Mouse (Mus musculus): ENCODE measurements around the gene Frem2.

Frem2 gene

DNA sequence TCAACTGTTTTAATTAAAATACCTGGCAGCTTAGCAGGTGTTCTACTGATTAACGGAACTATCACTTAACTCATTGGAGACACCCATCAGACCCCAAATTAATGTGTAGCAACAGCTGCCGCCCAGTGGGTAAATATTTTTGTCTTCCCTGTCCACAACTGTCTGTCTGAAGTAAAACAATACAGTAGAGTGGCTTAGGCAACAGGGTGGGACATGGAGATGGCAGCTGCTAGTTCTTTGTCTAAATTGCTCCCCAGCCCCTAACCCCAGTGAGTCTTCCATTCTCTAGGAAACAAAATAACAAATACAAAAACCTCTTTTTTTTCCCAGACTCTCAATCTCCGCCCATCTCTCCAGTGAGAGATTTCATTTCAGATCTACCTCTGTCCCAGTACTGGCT is 36.2 kb downstream of the Frem2 start:
- DNase-seq (ENCODE audit: low read depth, low spot score): no peak

DNA sequence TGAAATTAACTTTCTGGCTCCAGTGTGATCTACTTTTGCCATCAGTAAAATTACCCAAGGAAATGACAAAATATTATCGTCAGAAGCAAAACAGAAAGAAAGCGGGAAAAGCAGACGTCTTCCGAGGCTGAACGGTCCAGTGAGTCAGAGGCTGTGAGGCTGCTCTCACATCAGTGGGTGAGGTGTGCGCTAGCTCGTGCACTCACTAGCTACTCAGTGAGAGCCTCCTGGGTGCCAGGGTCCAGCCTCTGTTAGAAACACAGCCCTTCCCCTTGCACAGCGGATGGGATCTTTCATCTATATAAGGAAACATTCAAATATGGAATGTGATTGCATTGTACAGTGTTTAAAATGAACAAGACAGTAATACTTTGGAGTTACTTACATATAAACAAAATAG is 36.8 kb downstream of the Frem2 start:
- DNase-seq (ENCODE audit: low read depth, low spot score): no peak

- DNase-seq (ENCODE audit: low read depth, low spot score): no peak
Observed at GRCm38 (mm10) chr3:53611106-53611505, 46.0 kb downstream of the Frem2 start.

DNA sequence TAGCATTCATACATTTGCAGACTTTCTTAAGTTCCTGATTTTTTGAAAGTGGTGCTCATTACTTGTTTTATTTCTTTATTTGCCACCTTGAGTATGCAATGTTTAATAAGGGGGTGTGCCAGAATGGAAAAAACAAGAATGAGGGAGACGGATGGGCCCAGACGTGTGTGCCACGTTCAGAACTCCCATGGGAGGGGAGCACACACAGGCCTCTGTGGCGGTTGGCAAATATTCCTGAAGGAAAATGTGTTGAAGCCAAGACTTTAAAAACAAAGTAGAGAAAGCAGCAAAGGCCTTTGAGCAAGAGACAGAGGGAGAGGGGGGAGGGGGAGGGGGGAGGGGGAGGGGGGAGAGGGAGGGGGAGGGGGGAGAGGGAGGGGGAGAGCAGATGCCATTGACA is 47.3 kb downstream of the Frem2 start:
- DNase-seq (ENCODE audit: low read depth, low spot score): no peak

- no peak for DNase-seq (ENCODE audit: low read depth, low spot score)
Observed at GRCm38 (mm10) chr3:53600140-53600539, 57.0 kb downstream of the Frem2 start.

DNA sequence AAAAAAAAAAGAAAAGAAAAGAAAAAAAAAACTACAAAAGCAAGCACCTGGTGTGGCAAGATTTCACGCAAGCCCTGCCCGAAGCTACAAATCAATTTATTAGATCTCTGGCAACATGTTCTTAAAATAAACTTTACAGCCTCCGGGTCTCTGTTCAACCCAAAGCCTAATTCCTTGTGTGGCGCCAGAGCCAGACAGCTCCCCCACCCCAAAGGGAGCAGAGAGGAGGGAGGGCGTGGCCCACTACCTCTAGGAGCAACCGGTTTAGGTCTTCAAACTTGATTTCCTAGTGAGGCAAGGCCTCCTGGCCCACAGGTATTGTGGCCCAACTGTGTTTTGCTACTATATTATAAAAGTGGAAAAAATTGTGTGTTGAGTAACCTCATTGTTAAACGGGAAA is 57.8 kb downstream of the Frem2 start:
- DNase-seq (ENCODE audit: low read depth, low spot score): no peak

DNA sequence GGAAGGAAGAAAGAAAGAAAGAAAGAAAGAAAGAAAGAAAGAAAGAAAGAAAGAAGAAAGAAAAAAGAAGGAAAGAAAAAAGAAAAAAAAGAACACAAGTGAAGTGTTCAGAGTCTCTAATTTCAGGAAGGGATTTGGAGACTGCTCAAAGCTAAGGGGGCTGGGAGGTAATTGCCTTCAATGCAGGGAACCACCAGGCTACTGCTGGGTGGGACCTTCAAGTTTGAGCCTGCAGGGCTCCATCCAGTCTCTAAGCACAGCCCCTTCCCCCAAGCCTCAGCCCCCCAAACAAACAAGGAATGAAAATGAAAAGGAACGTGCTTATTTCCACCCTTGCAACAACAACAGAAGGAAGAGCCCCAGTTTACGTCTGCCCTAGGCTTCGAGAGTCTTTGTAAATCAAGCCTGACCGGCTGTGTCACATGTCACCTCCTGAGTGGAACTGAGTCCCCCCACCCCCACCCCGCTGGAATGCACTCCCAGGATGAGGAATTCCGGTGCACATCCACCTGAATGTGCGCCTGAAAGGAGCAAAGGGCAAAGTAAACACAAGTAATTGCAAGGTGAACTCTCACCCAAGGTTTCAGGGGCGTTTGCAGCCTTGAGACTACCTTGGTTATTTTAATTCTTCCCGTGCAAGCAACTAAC is 58.9 kb downstream of the Frem2 start:
- no peak for DNase-seq (ENCODE audit: low read depth, low spot score)

DNA sequence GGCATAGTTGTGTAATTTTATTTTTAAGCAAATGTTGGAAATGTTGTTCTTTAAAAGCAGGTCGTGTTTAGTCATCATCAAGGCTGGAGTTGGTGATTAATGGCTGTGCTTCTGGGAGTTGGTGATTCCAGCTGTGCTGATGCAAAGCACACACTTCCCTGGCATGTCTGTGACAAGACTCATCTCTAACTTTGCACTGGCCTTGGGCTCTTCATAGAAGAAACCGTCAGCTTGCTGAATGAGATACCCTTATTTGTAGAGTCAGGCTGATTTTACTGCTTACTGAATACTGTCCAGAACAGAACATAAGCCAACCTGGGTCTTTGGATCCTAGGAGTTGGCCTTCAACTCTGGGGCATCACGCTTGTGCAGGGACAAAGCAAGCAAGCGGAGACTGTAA is 62.7 kb downstream of the Frem2 start:
- no peak for DNase-seq (ENCODE audit: low read depth, low spot score)

GRCm38 (mm10) chr3:53593718-53594117 is 63.4 kb downstream of the Frem2 start:
- DNase-seq (ENCODE audit: low read depth, low spot score): no peak

DNA sequence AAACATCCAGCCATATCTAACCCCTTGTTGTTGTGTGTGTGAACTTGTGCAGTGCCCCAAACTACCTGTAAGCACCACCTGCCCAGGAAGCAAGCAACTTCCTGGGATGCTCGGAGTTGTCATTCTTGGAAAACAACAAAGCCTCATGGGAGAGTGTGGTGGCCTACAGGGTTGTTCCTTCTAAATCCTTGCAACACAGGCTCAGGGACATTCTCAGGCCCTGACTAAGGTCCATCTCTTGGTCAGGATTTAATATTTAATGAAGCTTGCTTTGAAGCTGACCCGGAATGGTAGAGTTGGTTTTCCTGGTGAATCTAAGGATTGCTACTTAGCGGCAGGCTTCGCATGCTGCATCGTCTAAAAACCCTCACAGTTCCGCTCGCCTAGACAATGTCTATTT is 65.1 kb downstream of the Frem2 start:
- no peak for DNase-seq (ENCODE audit: low read depth, low spot score)

DNA sequence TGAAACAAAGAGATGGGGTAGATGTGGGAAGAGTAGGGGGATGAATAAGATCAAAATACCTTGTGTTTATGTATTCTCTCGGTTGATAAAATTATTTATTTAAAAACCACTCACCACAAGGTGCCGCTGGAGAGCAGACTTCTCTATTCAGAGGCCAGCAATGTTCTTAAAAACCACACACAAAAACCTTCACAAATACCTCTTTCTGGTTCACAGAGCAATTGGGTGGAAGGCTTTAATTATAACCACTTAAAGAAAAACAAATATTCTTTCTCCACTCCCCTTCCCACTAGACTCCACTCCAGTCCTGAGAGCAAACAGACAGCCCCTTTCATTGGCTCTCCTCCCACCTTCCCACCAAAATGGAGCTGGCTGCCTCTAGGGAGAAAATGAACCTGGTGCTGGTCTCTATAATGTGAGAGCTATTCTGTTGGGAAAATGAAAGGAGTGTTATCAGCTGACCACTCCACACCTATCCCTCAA is 67.0 kb downstream of the Frem2 start:
- DNase-seq (ENCODE audit: low read depth, low spot score): peak; percentile 31

- DNase-seq (ENCODE audit: low read depth, low spot score): no peak
Observed at GRCm38 (mm10) chr3:53583248-53583647, 73.9 kb downstream of the Frem2 start.

GRCm38 (mm10) chr3:53580596-53581254 is 76.4 kb downstream of the Frem2 start:
- DNase-seq (ENCODE audit: low read depth, low spot score): no peak

GRCm38 (mm10) chr3:53579121-53579704 is 77.9 kb downstream of the Frem2 start:
- DNase-seq (ENCODE audit: low read depth, low spot score): no peak

DNA sequence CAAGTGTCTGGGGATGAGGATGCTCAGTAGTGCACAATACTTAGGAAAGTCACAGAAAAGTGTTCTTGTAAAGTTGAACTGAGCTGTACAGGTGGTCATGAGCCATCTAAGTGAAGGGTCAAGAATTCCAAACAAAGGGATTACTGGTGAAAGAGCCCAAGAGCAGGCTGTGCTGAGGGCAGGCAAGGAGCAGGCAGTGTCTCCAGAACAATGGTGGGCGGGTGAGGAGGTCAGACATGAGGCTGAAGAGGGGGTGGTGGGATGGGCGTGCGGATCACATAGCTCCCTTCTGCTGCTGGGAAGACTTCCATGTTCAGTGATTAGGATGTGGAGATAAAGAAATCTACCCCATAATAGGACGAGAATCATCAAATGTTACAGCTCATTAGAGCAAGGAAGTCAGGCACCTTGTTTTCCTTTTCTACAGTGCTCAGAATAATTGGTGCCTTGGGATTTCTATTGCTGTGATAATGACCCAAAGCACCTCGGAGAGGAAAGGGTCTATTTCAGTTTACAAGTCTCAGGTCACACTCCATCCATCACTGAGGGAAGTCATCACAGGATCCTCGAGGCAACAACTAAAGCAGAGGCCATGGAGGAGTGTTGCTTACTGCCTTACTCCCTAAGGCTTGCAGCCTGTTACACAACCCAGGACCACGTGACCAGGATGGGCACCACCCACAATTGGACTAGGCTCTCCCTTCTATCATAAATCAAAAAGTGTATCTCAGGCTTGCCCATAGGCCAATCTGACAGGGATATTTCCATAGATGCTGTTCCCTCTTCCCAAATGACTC is 80.6 kb downstream of the Frem2 start:
- no peak for DNase-seq (ENCODE audit: low read depth, low spot score)

- no peak for DNase-seq (ENCODE audit: low read depth, low spot score)
Observed at GRCm38 (mm10) chr3:53574123-53574522, 83.0 kb downstream of the Frem2 start.

DNA sequence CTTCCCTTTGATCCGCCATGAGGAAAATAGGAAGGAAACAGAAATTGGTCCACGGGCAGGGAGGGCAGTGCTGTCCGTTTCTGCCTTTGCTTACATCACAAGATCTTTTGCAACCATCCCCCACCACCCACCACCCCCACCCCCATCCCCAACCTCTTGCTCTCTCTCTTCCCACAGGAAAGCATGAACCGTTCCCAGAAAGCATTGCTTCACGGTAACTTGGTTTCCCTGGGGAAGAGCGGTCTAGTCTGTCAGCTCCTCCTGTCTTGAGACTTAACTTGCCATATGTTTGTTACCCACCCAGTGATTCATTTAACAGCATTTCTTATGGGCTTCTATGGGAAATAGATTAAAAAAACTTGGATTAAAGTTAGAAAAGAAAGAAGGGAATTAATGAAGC is 85.5 kb downstream of the Frem2 start:
- DNase-seq (ENCODE audit: low read depth, low spot score): no peak

DNA sequence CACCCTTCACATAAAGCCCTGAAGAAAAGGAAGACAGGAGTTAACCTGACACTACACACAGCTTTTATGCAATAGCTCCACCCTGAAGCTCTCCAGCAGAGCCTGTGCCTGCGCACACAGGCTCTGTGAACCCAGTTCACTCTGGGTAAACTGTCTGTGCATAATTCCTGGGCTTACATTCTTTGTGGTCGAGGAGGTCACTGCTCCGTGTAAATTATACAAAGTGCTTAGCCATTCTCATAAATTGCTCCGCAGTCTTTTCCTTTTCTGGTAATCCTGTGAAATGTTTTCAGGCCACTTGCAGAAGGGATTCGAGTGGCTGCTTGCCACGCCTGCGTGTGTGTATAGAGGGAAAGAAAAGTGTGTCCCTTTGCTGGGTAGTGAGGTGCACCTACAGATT is 92.6 kb downstream of the Frem2 start:
- DNase-seq (ENCODE audit: low read depth, low spot score): no peak

- DNase-seq (ENCODE audit: low read depth, low spot score): no peak
Observed at GRCm38 (mm10) chr3:53563746-53564145, 93.4 kb downstream of the Frem2 start.

DNA sequence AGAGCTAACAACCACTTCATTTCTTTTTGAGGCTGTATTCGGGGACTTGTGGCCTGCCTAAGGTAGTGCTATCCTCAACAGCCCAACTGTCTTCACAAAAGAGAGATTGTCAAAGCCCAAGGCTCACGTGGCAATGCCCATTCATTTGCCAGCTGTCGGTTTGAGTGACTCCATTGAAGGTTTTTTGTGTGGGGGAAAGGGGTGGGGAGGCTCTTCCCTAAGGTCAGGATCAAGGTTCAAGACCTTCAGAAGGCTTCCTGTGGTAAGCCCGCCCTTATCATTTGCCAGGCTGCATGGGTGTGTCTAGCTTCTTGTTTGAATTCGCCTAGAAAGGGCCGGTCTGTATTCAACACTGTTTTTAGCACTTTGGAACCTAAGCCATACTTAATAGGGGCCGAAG is 95.3 kb downstream of the Frem2 start:
- DNase-seq (ENCODE audit: low read depth, low spot score): no peak

DNA sequence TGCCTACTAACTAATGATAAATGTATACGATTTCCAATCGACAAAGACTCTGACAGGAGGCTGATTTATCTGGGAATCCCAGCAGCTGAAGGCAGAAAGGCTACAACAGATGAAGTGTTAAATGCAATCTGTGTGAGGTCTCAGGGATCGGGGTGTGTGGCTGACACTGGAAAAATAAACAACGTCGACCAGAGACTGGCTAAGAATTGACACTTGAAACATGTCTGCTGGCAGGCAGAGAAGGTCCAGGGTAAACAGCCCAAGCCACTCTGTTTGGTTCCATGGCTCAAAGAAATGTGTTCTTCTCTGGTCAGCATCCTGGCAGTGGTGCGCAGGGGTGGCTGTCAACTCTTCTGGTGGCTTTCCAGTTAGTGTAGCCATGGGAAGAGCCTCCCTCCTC is 98.1 kb downstream of the Frem2 start:
- no peak for DNase-seq (ENCODE audit: low read depth, low spot score)

DNA sequence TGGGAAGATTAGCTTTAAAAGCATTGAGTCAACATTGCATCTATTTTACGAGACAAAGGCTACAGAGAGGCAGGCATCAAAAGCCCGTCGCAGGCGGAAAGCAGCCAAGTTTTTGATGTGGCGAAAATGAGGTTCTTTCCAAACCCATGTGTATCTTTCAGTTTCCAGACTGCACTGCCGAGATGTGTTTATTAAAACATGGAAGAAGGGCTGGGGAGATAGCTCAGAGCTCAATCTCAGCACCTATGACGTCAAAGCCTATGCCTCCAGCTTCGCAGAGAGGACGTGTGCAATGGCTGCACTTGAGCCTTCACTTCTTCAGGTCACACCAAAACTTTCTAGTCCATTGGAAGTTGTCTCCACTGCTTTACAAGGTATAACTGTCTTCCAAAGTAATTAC is 98.9 kb downstream of the Frem2 start:
- DNase-seq (ENCODE audit: low read depth, low spot score): no peak
